Mouse (Mus musculus): ENCODE results near the gene Sned1.
"Not testable (repeated sequence)": the region's sequence is repeated elsewhere in the genome, so short reads cannot be mapped to it uniquely, and the experiment has no call there.

Gene Sned1

DNA sequence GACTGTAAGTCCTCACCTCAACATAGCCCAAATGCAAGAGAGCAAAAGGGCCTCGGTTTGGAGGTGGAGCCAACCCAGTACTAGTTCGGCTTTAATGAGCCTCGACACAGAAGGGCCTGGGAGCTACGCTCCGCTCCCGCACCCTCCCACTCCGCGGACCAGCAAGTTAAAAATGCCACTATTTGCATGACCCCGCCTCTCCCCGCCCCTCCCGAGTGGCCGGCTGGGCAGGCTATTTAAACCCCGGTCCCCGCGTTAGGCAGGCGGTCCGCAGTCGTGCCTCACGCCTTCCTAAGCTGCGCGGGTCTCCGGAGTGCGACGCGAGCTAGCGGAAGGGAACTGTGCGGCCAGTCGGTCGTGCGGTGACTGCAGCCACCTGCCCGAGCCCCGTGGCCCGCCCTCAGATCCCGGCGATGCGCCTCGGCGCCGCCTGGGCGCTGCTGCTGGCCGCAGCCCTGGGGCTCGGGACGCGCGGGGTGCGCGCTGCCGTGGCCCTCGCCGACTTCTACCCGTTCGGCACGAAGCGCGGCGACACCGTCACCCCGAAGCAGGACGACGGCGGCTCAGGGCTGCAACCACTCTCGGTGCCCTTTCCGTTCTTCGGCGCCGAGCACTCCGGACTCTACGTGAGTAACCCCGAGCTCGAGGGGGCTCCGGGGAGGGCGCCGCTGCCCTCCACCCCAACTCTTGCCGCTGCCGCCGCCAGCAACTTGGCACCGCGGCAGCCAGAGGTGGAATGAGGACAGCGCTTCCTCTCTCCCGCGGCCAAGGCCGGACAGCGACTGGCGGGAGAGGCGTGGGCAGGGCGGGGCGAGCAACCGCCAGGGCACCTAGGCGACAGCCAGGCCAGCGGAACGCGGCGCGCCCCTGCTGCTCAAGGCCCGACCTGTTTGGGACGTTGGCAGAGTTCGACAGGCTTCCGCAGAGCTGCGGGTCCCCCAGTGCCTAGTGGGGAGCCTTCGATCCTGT, at the start of gene Sned1:
Gene Sned1 (plus strand): TSS at position 266 of the 969 bp plus-strand sequence.
- DNase-seq (ENCODE audit: low read depth, low spot score): peak; percentile 57

DNA sequence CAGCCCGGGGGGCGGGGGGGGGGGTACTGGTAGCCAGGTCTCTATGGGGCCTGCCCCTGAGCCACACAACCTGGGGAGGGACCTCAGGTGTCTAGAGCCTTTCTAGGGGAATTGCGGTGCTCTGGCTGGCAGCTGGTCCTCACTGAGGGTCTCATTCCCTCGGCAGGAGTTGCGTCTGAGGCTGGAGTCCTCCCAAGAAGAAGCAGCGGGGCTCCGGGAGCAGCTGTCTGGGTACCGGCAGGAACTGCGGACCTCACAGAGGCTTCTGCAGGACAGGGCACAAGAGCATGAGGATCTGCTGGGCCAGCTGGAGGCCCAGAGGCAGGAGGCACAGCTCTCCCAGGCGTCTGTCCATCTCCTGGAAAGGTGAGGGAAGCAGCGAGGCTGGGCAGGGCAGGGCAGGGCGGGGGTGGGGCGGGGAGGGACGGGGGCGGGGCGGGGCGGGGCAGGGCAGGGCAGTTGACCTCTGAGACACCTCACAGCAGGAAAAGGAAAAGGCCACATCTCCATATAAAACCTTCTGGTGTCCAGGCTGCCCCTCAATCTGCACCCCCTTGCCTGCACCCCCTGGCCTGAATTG, 44.8 kb upstream of the Sned1 start:
- DNase-seq (ENCODE audit: low read depth, low spot score): no peak

DNA sequence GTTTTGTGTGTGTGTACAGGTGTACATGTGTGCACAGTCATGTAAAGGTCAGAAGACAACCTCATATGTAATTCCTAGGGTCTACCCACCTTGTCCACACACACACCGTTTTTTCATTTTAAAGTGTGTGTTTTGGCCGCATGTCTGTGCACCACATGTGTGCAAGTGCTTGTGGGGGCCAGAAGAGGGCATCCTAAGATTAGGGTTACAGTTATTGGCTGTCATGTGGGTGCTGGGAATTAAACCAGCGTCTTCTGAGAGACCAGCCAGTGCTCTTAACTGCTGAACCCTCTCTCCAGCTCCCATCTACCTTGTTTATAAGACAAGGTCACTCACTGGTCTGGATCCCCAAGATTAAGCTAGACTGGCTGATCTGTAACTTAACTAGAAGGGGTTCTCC, 40.7 kb upstream of the Sned1 start:
- DNase-seq (ENCODE audit: low read depth, low spot score): no peak

DNA sequence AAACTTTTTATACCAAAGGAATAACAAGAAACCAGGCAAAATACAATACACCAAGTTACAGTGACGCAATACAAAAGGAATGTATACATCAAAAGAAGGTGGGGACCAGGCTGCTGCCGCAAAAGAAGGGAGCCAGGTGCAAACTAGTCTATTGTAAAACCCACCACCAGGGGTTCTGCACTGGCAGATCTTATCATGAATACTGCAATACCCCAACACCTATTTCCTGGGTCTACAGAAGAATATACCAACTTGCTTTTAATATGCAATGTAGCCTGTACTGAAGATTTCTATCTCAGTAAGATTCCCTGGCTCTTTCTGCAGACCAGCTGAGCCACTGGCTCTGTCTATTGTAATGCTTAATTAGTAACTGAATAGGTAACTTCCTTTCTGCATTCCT, 38.2 kb upstream of the Sned1 start:
- DNase-seq (ENCODE audit: low read depth, low spot score): not testable (repeated sequence)

DNA sequence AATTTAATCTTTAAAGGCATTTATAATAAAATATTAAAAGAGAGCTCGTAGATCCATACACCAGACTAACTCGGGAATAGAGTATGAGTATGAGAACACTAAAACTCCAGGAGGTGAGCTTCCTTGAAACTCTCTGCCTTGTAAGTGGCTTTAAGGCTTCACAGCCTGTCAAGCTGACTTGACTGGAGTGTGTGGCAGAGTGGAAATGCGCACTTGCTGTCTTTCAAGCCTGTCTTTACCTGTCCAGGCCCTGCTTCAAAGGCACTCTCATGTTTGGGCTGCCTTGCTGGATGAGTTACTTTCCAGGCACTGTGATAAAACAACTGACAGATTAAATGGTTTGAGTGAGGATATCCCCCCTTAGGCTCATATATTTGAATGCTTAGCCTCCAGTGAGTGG, 37.7 kb upstream of the Sned1 start:
- no peak for DNase-seq (ENCODE audit: low read depth, low spot score)

DNA sequence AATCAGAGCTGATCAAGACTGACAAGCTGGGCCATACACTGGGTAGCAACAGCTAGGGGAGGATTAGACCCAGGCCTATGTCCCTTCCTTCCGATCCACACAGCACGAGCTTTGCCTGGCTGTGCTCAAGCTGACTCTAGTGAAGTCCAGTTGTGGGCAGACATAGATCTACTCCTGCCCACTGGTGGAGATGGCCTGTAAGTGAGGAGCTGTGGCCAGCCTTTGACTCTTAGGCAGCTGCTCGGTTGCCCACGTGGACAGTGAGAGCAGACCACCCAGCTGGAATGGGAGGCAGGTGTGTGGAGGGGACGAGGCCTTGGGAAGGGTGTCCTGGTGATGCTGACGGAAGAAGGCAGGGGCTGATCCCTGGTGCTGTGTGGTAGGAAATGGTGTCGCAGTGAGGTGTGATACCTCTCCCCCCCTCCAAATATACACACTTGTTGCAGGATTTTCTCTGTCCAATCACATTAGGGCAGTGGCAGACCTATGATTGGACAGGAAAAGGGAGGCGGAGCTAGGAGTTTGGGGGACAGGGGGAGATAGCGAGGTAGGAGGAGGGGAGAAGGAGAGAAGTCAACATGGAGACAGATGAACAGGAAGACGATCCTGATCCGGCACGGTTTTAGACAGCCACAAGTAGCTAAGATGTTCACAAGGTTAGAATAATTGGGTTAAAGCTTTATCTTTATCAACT, 29.2 kb upstream of the Sned1 start:
- no peak for DNase-seq (ENCODE audit: low read depth, low spot score)

DNA sequence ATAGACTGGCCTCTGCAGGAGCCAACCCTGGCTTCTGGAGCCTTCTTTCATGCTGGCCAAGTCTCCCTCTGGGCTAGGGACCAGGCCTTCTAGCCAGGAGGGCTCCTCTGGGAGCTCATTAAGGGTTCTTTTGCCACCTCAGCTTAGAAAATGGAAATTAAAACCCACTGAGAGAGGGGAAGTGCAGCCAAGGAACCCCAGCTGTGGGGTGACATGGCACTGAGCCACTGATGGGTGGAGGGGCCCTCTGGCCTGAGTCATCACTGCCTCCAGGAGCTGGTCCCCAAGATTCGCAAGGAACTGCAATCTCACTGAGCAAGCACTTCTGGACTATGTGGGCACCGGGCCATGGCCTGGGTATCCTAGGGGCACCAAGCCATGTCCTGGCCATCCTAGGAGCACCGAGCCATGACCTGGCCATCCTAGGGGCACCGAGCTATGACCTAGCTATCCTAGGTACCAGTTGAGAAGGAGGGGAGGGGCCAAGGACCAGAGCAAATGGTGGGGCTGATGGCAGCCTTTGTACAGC, 28.0 kb upstream of the Sned1 start:
- no peak for DNase-seq (ENCODE audit: low read depth, low spot score)

DNA sequence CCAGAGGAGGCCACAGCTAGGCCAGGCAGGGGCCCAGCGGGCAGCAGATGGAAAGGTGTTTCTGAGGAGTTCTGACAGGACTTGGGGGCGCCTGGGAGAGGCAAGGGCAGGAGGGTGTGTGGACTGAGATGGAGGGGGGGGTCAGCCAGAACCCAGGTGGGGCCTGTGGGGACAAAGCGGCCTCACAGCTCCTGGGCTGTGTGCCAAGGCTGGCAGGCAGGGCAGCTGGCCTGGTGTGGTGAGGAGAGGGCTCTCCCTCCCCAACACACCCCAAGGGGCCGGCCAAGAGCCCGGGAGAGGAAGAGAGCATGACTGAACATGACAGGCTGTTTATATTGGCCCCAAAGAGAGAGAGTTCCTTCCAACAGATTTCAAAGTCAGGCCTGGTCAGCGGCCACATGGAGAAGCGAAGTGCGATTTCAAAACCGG, 25.4 kb upstream of the Sned1 start:
- no peak for DNase-seq (ENCODE audit: low read depth, low spot score)

DNA sequence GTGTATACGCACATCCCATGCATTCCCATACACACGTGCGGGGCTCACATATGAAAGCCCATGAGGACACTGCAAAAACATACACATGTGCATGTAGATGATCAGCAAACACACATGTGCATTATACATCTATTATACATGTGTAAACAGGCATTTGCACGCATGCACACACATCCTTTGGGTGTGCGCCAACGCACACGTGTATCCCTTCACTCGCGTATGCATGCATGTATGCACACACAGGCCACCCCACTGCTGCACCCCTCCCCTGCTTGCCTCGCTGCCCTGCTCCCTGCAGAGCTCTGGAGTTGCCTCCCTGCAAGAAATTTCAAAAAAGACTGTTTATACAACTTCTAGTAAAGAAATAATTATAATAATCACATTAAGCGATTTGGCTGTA, 24.6 kb upstream of the Sned1 start:
- DNase-seq (ENCODE audit: low read depth, low spot score): no peak

DNA sequence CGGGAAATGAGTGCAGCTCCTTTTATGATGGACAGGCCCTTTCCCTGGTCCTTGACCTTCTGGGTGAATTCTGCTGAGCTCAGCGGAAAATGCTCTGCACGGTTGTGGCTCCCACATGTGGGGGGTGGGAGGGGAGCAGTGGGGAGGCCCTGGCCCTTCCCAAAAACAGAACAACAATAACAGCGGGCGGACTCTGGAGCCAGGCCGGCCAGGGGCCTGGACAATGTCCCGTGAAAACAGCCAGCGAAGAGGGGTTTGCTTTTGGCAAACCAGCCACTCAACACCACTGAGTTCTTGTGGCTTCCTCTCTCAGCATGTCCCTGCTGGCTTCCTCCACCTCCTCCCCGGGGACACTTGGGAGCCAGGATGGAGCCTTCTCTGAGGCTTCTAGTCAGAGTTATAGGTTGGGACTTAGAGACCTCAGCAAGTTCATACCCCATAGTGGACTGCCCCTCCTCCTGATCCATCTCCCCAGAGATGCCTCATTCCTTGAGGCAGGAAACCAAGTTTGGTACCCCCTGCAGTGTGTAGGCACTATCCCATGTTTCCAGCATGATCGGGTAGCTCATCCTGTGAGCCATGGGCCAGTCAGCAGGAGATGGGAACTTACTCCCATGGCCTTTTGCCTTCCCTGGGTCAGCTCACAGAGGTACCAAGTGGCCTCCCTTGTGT, 24.0 kb upstream of the Sned1 start:
- DNase-seq (ENCODE audit: low read depth, low spot score): no peak

DNA sequence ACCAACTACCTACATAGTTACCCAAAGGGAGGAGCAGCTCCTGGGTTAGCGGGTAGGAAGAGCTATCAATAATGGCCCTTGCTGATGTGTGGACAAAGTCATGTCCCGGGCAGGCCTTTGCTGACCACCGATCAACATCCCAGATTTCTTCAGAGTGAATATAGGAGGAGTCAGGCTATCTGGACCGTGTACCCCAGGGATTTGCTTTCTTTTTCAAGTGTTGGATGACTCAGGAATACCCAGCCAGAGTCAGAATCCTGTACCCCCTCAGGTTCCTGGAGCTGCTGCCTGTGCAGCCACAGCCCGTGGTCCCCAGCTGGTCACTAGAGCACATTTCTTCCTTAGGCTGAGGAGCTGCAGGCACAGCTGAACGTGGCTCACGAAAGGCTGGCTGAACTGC, 23.2 kb upstream of the Sned1 start:
- DNase-seq (ENCODE audit: low read depth, low spot score): no peak

DNA sequence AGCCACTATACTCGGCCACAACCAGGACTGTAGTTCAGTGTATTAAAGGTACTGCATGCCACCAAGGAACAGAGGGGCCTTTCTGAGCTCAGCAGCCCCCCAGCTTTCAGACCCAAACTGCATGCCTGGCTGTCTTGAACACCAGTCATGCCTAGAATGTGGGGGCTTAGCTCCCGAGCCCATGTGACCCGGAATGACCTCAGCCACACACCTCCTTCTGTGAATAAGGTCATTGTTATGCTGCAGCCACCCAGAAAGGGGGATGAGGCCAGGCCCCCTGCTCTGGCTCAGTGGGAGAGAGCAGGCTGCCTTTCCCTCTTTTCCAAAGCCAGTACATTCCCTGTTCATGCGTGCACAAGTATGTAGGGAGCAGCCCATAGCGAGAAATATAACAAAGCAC, 21.0 kb upstream of the Sned1 start:
- DNase-seq (ENCODE audit: low read depth, low spot score): no peak

DNA sequence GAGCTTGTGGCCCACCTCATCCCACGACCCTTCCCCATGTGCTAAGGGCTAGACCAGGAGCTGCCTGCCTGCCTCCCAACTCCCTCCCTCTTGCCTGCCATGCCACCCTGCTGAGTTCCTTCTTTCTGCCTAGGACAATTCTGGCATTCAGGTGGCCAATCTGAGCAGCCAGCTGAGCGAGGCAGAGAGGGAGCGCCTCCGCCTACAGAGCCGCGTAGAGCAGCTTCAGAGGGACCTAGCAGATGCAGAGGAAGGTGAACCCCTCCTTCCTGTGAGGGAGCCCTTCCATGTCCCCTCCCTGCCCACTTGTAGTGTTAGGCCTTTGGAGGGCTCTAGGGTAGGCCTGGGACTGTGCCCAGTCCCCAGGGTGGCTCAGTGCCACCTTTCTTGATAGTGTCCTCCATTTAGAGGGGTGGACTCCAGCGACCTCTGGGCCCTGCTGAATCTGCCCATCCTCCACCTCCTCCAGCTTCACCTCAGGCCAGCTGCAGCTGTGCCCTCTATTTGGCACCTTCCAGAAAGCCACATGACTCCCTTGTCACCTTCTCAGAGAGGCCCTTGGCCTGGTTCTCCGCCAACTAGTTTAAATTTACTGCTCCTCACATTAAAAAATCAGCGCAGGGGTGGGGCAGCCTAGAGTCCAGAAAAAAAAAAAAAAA, 18.7 kb upstream of the Sned1 start:
- DNase-seq (ENCODE audit: low read depth, low spot score): no peak

DNA sequence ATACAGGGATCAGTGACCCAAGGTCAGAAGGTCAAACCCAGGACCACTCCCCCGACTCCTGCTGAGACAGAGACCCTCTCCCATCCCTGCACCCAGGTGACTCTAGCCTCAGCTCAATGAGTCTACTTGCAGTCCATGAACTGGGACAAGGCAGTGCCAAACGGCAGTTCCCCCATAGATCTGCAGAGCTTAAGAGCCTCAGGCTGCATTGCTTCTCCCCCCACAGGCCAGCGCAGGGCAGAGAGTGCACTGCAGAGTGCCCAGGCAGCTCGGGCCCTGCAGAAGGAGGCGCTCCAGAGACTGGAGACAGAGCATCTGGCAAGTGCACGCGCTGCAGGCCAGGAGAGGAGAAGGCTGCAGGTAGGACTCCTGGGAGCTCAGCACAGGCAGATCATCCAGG, 18.1 kb upstream of the Sned1 start:
- no peak for DNase-seq (ENCODE audit: low read depth, low spot score)

DNA sequence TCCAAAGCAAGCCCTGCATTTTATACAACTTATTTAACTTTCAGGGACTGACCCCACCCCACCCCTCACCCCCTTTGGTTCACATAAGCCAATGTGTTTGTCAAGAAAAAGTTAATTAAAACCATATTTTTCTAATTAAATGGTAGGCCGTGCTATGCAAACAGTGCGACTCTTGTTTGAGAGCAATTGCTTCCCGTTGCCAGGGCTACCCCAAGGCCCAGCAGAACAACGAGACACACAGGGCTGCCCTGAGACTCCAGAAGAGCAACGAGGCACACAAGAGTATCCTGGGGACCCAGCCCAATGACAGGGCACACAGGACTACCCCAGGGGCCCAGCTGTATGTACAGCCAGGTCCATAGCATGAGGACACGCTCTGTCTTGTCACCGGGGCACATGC, 14.9 kb upstream of the Sned1 start:
- DNase-seq (ENCODE audit: low read depth, low spot score): no peak

DNA sequence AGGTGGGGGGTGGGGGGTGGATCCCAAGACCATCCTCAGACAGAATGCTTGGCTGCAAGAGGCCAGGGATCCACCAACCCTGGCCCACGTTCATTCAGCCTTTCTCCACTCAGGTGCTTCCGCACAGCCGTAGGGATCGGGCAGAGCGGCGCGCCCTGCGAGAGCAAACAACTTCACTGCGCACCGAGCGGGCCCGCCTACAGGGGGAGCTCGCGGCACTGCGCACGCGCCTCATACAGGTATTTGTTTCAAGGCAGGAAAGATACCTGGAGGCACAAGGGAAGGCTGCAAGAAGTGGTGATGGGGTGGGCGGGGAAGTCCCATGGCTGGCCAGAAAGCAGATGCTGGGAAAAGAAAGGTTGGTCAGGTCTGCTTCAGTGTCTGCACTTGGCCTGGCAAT, 11.7 kb upstream of the Sned1 start:
- DNase-seq (ENCODE audit: low read depth, low spot score): peak; percentile 64

DNA sequence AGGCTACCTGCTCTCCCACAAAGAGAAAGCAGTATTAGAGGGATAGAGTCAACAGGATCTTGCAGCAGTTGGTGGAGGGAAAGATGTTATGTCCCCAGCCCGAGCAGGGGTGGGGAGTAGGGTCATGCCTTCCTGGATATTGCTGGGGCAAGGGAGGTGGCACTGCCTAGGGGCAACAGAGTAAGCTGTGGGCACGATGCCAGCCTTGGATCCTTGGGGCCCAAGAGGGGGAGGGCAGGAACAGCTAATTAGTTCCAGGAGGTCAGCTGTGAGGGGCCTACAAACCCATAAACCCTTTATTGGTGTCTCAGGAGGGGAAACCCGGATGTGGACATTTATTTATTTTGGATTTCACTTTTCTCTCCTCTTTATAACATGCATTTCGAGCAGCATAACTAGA, 10.4 kb upstream of the Sned1 start:
- DNase-seq (ENCODE audit: low read depth, low spot score): no peak

DNA sequence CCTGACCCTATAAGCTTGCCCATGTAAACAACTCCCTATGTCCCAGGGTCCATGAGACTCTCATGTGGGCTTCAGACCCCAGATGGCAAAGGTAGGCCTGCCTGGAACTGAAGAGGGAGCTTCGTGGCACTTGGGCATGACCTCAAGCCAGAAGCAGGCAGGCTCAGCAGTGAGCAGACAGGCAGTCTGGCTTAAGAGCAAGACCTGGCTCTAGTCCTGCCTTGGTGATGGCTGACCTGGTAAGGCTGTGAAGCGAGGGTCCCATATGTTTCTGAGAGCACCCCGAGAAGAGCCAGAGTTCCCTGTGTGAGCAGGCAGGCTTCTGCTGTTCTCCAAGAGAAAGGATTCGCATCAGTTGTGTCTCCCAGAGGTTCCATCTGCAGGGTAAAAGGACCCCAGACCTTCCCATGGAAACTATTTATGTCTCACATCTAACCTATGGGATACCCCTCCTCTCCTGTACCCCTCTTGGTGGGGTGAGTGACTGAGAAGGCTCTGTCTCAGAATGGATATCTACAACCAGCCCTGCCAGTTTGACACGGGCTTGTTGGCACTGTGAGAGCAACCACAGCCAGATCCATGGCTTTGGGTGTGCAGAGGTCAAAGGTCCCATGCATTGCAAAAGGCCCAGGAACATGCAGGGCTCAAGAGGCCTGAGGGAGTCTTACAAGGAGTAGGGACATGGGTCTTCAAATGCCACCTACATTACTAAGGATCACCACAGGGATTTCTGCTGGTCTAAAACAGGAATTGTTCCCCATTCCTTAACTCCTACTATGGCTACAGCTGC, 9.7 kb upstream of the Sned1 start:
- DNase-seq (ENCODE audit: low read depth, low spot score): no peak

DNA sequence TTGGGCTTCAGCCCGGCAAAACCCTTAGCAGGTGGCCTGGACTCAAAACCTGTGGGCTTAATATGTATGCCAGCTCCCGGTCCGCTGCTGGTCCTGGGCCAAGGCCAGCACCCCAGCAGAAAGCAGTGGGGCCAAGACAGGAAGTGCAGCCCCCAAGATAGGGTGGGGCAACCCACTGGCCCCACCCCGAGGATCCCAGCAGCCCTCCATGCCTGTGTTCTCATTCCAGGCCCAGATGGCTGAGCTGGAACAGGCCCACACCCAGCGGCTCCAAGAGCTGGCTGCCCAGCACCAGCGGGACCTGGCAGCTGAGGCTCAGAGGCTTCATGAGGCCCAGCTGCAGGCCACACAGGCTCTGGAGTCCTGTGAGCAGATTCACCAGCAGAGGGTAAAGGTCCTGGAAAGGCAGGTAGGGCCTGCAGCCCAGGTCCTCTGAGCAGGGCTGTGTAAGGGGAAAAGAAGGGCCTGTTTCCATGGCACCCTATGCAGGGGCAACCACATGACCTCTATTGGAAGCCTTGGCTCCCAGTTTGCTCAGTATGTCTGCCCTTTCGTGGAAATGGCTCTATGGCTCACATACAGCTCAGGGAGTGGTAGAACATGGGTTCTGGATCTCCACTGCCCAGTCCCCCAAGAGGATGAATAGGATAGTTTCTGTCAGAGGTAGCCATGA, 8.2 kb upstream of the Sned1 start:
- DNase-seq (ENCODE audit: low read depth, low spot score): no peak

DNA sequence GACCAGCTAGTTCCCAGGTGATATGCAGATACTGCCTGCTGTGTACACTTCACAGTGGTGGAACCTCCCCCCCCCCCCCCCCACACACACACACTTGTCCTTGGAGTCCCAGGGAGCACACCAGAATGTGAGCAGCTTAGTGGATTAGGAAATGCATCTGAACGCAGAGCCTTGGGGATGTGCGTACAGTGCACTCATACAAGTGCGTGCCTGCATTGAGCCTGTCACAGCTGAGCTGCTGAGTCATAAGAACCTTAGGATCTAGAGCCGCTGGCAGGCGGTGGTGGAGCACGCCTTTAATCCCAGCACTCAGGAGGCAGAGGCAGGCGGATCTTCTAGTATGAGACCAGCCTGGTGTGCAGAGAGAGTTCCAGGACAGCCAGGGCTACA, 7.7 kb upstream of the Sned1 start:
- DNase-seq (ENCODE audit: low read depth, low spot score): no peak
